Mouse (Mus musculus): ENCODE results near the gene Iars2. TPM values are rescaled to one million over a fixed set of nuclear protein-coding genes. Genes with fewer than 3 reads are reported as not detected.

The Iars2 gene
- total and polyA plus RNA-seq, 3 experiments: 37.2 to 47.2 (median 41.9) TPM

DNA sequence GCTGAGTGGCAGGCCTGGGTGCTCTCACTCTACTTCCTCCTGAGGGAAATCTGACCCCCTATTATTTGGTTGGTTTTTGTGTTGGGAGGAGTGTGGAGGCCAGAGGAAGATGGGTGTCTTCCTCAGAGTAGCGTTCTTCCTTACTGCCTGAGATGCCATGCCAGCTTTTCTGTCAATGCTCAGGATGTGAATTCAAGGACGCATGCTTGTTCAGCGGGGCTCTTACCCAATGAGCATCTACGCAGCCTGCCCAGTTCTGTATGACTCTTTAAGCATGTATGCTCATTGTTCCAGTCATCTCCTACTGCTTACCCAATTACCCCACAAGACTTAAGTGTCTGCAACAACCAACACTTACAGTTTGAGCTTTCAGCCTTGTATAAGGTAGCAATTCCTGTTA is 48.6 kb downstream of the Iars2 start:
- in situ Hi-C loops (cut with MboI; ENCODE audit: low pct_ligation_motif_present, low pct_unique_long_range_greater_than_20kb, low sequenced_read_pairs) (no loop called here), dilution Hi-C loops (cut with MboI; ENCODE audit: extremely low pct_ligation_motif_present, extremely low pct_unique_long_range_greater_than_20kb, low sequenced_read_pairs) (no loop called here)
- Histone ChIP-seq H3K27me3 (replicated peaks) (no peaks in the 10 kb centered on the region), H3K4me3 (replicated peaks in 1 of 3; ENCODE audit: low read depth in 2 of 3, low read length in 2 of 3, poor library complexity in 1 of 3) (no peak overlapping the region), H3K4me1 (ENCODE audit: control insufficient read depth in 1 of 2, insufficient read depth in 2 of 2) (no peaks in the 10 kb centered on the region), H3K9ac (ENCODE audit: insufficient read depth, low read depth) (no peak overlapping the region), H3K27ac (ENCODE audit: insufficient read depth, low read depth) (no peak overlapping the region), H3K9me3 (replicated peaks; ENCODE audit: low read length) (no peaks in the 10 kb centered on the region), H3K79me2 (replicated peaks; ENCODE audit: control insufficient read depth, extremely low read depth, insufficient read depth, poor library complexity, severe bottlenecking) (no peaks in the 10 kb centered on the region), H3K4me2 (ENCODE audit: insufficient read depth, low read depth, poor library complexity, severe bottlenecking) (no peak overlapping the region), H3K36me3 (replicated peaks in 1 of 2; ENCODE audit: control insufficient read depth in 1 of 2, insufficient read depth in 1 of 2, low read length in 1 of 2) (peaks cover 79 to 96% of the 10 kb centered on the region in 2 experiments)
- TF ChIP-seq IRF4 (IDR thresholded peaks at IDR 0.05; ENCODE audit: low read depth, low read length): no peak
- no peak for DNase-seq (ENCODE audit: extremely low read depth)

DNA sequence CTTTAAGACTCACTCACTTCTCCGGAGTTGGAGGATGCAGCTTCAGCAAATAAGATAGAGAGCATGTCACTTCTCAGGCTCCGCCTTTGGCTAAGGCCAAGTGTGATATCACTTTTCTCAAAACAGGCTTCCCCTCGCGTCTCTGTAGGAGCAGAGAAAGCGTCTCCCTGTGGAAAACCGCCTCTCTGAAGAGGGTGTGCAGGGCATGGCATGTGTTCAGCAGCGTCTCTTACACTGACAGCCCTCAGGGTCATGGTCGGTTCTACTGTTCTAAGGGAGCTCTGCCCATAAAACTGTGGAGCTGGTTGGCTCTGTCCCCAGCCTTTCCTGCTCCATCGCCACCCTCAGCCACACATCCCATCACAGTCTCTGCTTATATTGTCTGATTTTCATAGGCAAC is 49.9 kb downstream of the Iars2 start:
- no peak overlapping the region for H3K4me2 ChIP-seq (ENCODE audit: insufficient read depth, low read depth, poor library complexity, severe bottlenecking)
- H3K4me3 ChIP-seq (replicated peaks in 1 of 3; ENCODE audit: low read depth in 2 of 3, low read length in 2 of 3, poor library complexity in 1 of 3): no peak overlapping the region
- no peaks in the 10 kb centered on the region for H3K9me3 ChIP-seq (replicated peaks; ENCODE audit: low read length)
- dilution Hi-C loops (cut with MboI; ENCODE audit: extremely low pct_ligation_motif_present, extremely low pct_unique_long_range_greater_than_20kb, low sequenced_read_pairs): no loop called here
- no peaks in the 10 kb centered on the region for H3K27me3 ChIP-seq (replicated peaks)
- TF ChIP-seq POLR2AphosphoS2 (IDR thresholded peaks at IDR 0.05; ENCODE audit: low read depth, low read length): no peak
- no peak for TF ChIP-seq MAX (IDR thresholded peaks at IDR 0.05; ENCODE audit: low read length)
- TF ChIP-seq USF2 (conservative IDR thresholded peaks at IDR 0.05; ENCODE audit: low read depth, low read length): no peak
- no peak for TF ChIP-seq MXI1 (IDR thresholded peaks at IDR 0.05; ENCODE audit: low read depth, low read length)
- TF ChIP-seq CHD1 (IDR thresholded peaks at IDR 0.05; ENCODE audit: low read depth, low read length): no peak
- no peak for TF ChIP-seq ETS1 (conservative IDR thresholded peaks at IDR 0.05; ENCODE audit: low read depth, low read length)
- TF ChIP-seq ZNF384 (IDR thresholded peaks at IDR 0.05; ENCODE audit: low read depth, low read length): no peak
- no peak for TF ChIP-seq PAX5 (IDR thresholded peaks at IDR 0.05; ENCODE audit: low read length)
- no peak for TF ChIP-seq JUND (conservative IDR thresholded peaks at IDR 0.05; ENCODE audit: low read depth, low read length)
- no peak for TF ChIP-seq EP300 (IDR thresholded peaks at IDR 0.05; ENCODE audit: low read length)
- TF ChIP-seq USF1 (IDR thresholded peaks at IDR 0.05; ENCODE audit: low read depth, low read length): no peak
- TF ChIP-seq TCF12 (IDR thresholded peaks at IDR 0.05; ENCODE audit: low read depth, low read length): no peak
- TF ChIP-seq RAD21 (IDR thresholded peaks at IDR 0.05; ENCODE audit: low read depth, low read length): no peak
- no peak for TF ChIP-seq RCOR1 (conservative IDR thresholded peaks at IDR 0.05; ENCODE audit: low read depth, low read length)
- no peak for TF ChIP-seq ZMIZ1 (IDR thresholded peaks at IDR 0.05; ENCODE audit: low read depth, low read length)
- no peak for TF ChIP-seq IRF4 (IDR thresholded peaks at IDR 0.05; ENCODE audit: low read depth, low read length)
- no peak for TF ChIP-seq MAFK (IDR thresholded peaks at IDR 0.05; ENCODE audit: insufficient replicate concordance, low read length)
- no peak for TF ChIP-seq BHLHE40 (IDR thresholded peaks at IDR 0.05; ENCODE audit: low read depth, low read length)
- TF ChIP-seq SMC3 (IDR thresholded peaks at IDR 0.05; ENCODE audit: low read depth, low read length): no peak
- TF ChIP-seq ZKSCAN1 (IDR thresholded peaks at IDR 0.05; ENCODE audit: borderline replicate concordance, low read depth, low read length): no peak
- in situ Hi-C loops (cut with MboI; ENCODE audit: low pct_ligation_motif_present, low pct_unique_long_range_greater_than_20kb, low sequenced_read_pairs): no loop called here
- H3K36me3 ChIP-seq (replicated peaks in 1 of 2; ENCODE audit: control insufficient read depth in 1 of 2, insufficient read depth in 1 of 2, low read length in 1 of 2): peaks cover 71 to 95% of the 10 kb centered on the region in 2 experiments
- H3K79me2 ChIP-seq (replicated peaks; ENCODE audit: control insufficient read depth, extremely low read depth, insufficient read depth, poor library complexity, severe bottlenecking): no peaks in the 10 kb centered on the region
- H3K4me1 ChIP-seq (ENCODE audit: control insufficient read depth in 1 of 2, insufficient read depth in 2 of 2): no peaks in the 10 kb centered on the region
- DNase-seq (ENCODE audit: extremely low read depth): no peak
- H3K27ac ChIP-seq (ENCODE audit: insufficient read depth, low read depth): no peak overlapping the region
- H3K9ac ChIP-seq (ENCODE audit: insufficient read depth, low read depth): no peak overlapping the region

Data from CH12.LX (cell line).